Mouse (Mus musculus): ENCODE results near the gene Tcf7l2. TPM values are rescaled to one million over a fixed set of nuclear protein-coding genes. Genes with fewer than 3 reads are reported as not detected.

The Tcf7l2 gene
- polyA plus RNA-seq (2012; ENCODE audit: insufficient read depth, insufficient read length, missing spikeins) = 18.2 and 18.8 TPM in 2 replicates

DNA sequence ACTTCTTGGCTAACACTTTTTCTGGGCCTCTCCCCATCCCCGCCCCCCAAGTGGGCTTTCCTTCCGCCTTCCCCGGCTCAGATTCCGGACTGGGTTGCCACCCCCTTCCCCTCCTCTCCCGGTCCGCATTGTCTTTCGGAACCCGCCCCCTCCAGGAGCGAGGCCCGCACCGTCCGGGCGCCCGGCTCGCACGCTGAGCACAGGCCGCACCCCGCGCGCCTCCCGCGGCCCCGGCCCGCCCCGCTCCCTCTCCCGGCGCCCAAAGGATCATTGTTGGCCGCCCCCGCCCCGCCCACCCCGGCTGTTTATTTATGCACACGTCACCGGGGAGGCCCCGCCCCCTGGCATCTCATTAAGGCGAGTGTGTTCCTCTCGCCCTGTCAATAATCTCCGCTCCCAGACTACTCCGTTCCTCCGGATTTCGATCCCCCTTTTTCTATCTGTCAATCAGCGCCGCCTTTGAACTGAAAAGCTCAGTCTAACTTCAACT lies at the start of gene Tcf7l2:
Gene Tcf7l2 (plus strand): TSS at position 382 of the 490 bp plus-strand sequence.
- TF ChIP-seq POLR2A (IDR thresholded peaks at IDR 0.05; ENCODE audit: borderline replicate concordance, low read depth, low read length) (no peak), CTCF (IDR thresholded peaks at IDR 0.05; ENCODE audit: low read depth, low read length) (no peak)

DNA sequence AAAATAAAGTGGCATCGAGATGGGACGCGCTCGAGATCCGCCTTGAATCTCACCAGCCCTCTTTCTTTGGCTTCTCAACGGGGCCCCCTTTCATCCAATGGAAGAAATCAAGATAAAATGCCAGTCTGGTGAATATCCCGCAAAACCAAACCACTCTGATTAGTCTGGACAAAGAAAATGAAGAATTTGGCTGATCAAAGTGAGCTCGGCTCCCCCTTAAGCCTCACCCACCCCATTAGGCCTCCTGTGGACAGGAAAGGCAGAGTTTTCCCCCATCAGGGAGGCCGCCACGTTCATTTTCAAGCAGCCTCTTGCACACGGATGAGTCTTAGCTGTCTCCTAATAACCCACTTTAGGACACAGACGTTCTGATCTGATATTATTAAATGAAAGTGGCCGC lies 47.0 kb upstream of the Tcf7l2 start:
- Histone ChIP-seq H3K4me3 (ENCODE audit: insufficient read depth, low read length) (no peak overlapping the region), H3K27ac (ENCODE audit: insufficient read depth, low read depth, low read length) (no peak overlapping the region), H3K4me1 (ENCODE audit: control insufficient read depth, insufficient read depth, low read length) (no peaks in the 10 kb centered on the region)
- TF ChIP-seq CTCF (IDR thresholded peaks at IDR 0.05; ENCODE audit: low read depth, low read length) = no peak
- no peak for TF ChIP-seq POLR2A (IDR thresholded peaks at IDR 0.05; ENCODE audit: borderline replicate concordance, low read depth, low read length)

More for the DNA sequence above, at the start of gene Tcf7l2:
- Histone ChIP-seq H3K4me1 (ENCODE audit: control insufficient read depth, insufficient read depth, low read length) (peaks cover 6% of the 10 kb centered on the region), H3K4me3 (ENCODE audit: insufficient read depth, low read length) (peak within 1 kb of the TSS; percentile 75), H3K27ac (ENCODE audit: insufficient read depth, low read depth, low read length) (peak within 1 kb of the TSS; percentile 76)

- no peak overlapping the region for H3K4me3 ChIP-seq (ENCODE audit: insufficient read depth, low read length)
- H3K4me1 ChIP-seq (ENCODE audit: control insufficient read depth, insufficient read depth, low read length) = peaks cover 3% of the 10 kb centered on the region
- TF ChIP-seq POLR2A (IDR thresholded peaks at IDR 0.05; ENCODE audit: borderline replicate concordance, low read depth, low read length) (no peak), CTCF (IDR thresholded peaks at IDR 0.05; ENCODE audit: low read depth, low read length) (no peak)
- no peak overlapping the region for H3K27ac ChIP-seq (ENCODE audit: insufficient read depth, low read depth, low read length)
Measured at GRCm38 (mm10) chr19:55695418-55695817, 46.2 kb upstream of the Tcf7l2 start.

DNA sequence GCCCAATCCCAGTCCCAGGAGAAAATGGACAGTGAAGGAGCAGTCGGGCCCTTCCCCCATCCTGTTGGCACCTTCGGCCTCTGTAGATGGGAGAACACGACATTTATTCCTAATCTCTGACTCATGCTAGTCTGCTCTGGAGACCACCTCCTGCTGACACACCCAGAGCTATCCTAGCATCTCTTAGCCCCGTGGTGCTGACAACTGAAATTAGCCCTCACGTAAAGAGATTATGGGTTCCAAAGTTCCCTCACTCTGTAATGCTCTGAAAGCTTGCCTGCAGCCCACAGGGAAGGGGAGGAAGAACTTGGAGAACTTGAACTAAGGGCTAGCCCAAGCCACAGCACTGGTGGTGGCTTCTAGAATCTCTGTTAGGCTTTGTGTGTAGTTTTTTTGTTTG lies 42.7 kb upstream of the Tcf7l2 start:
- Histone ChIP-seq H3K4me3 (ENCODE audit: insufficient read depth, low read length) (no peak overlapping the region), H3K27ac (ENCODE audit: insufficient read depth, low read depth, low read length) (no peak overlapping the region), H3K4me1 (ENCODE audit: control insufficient read depth, insufficient read depth, low read length) (peaks cover 12% of the 10 kb centered on the region)
- TF ChIP-seq POLR2A (IDR thresholded peaks at IDR 0.05; ENCODE audit: borderline replicate concordance, low read depth, low read length) (no peak), CTCF (IDR thresholded peaks at IDR 0.05; ENCODE audit: low read depth, low read length) (no peak)

DNA sequence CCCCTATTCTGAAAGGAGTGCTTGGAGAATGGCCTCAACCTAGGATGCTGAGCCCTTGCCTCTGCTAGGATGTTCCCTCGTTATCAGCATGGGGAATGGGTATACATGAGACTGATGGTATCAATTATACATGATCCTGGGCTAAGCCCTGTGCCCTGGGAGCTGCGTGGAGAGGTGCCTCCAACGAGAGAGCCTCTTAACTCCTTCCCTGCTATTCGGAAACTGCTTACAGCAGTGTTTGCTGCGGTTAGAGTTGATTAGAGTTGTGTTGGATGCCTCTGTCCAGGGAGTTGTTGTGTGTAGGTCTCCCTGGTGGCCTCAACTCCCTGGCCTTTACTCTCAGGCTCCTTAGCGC lies 41.4 kb upstream of the Tcf7l2 start:
- no peak overlapping the region for H3K4me3 ChIP-seq (ENCODE audit: insufficient read depth, low read length)
- TF ChIP-seq CTCF (IDR thresholded peaks at IDR 0.05; ENCODE audit: low read depth, low read length) (no peak), POLR2A (IDR thresholded peaks at IDR 0.05; ENCODE audit: borderline replicate concordance, low read depth, low read length) (no peak)
- no peak overlapping the region for H3K27ac ChIP-seq (ENCODE audit: insufficient read depth, low read depth, low read length)
- peaks cover 12% of the 10 kb centered on the region for H3K4me1 ChIP-seq (ENCODE audit: control insufficient read depth, insufficient read depth, low read length)

GRCm38 (mm10) chr19:55700569-55701282 lies 40.9 kb upstream of the Tcf7l2 start:
- Histone ChIP-seq H3K4me3 (ENCODE audit: insufficient read depth, low read length) (no peak overlapping the region), H3K27ac (ENCODE audit: insufficient read depth, low read depth, low read length) (no peak overlapping the region), H3K4me1 (ENCODE audit: control insufficient read depth, insufficient read depth, low read length) (peaks cover 12% of the 10 kb centered on the region)
- TF ChIP-seq POLR2A (IDR thresholded peaks at IDR 0.05; ENCODE audit: borderline replicate concordance, low read depth, low read length) = no peak

DNA sequence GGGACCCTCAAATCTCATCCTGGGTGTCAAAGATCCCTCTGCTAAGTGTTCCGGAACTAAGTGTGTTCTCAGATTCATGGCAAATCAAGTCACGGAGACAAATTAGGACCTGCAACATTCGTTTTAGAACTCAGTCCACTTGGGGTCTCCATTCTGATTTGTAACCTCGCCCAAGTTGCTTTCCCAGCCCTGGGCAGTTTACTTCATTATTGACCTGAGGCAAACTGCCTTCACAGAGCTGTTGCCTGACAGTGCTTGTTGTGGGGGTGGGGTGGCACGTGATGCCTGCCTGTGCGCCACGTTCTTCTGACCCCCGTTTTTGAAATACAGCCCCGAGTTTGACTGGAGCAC lies 40.4 kb upstream of the Tcf7l2 start:
- no peak for TF ChIP-seq CTCF (IDR thresholded peaks at IDR 0.05; ENCODE audit: low read depth, low read length)
- TF ChIP-seq POLR2A (IDR thresholded peaks at IDR 0.05; ENCODE audit: borderline replicate concordance, low read depth, low read length) = no peak
- H3K4me1 ChIP-seq (ENCODE audit: control insufficient read depth, insufficient read depth, low read length) = peaks cover 12% of the 10 kb centered on the region
- H3K27ac ChIP-seq (ENCODE audit: insufficient read depth, low read depth, low read length) = no peak overlapping the region
- no peak overlapping the region for H3K4me3 ChIP-seq (ENCODE audit: insufficient read depth, low read length)

- TF ChIP-seq POLR2A (IDR thresholded peaks at IDR 0.05; ENCODE audit: borderline replicate concordance, low read depth, low read length) (no peak), CTCF (IDR thresholded peaks at IDR 0.05; ENCODE audit: low read depth, low read length) (no peak)
- peaks cover 12% of the 10 kb centered on the region for H3K4me1 ChIP-seq (ENCODE audit: control insufficient read depth, insufficient read depth, low read length)
- H3K27ac ChIP-seq (ENCODE audit: insufficient read depth, low read depth, low read length) = no peak overlapping the region
Measured at GRCm38 (mm10) chr19:55702081-55702480, 39.5 kb upstream of the Tcf7l2 start.

DNA sequence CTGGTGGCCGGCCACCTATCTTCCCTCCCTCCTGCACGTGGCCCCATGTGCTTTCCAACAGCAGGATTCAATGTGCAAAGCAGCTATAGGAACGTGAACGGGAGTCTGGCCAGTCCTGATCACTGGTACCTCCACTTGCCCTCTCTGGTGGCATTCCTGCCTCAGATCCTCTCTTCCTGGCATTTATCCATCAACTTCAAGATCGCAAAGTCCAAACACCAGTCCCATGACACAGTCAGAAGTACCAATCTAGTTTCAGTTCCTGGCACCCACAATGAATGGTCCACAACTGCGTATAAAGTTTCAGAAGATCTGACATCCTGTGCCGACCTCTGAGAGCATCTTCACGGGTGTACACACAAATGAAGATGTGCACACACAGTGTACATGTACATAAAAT lies 38.9 kb upstream of the Tcf7l2 start:
- H3K4me3 ChIP-seq (ENCODE audit: insufficient read depth, low read length) = no peak overlapping the region
- TF ChIP-seq CTCF (IDR thresholded peaks at IDR 0.05; ENCODE audit: low read depth, low read length) (no peak), POLR2A (IDR thresholded peaks at IDR 0.05; ENCODE audit: borderline replicate concordance, low read depth, low read length) (no peak)
- H3K4me1 ChIP-seq (ENCODE audit: control insufficient read depth, insufficient read depth, low read length) = peaks cover 12% of the 10 kb centered on the region
- no peak overlapping the region for H3K27ac ChIP-seq (ENCODE audit: insufficient read depth, low read depth, low read length)

More at GRCm38 (mm10) chr19:55702081-55702480, 39.5 kb upstream of the Tcf7l2 start:
- H3K4me3 ChIP-seq (ENCODE audit: insufficient read depth, low read length) = no peak overlapping the region

GRCm38 (mm10) chr19:55704071-55704470 lies 37.5 kb upstream of the Tcf7l2 start:
- H3K27ac ChIP-seq (ENCODE audit: insufficient read depth, low read depth, low read length) = no peak overlapping the region
- H3K4me3 ChIP-seq (ENCODE audit: insufficient read depth, low read length) = no peak overlapping the region
- TF ChIP-seq POLR2A (IDR thresholded peaks at IDR 0.05; ENCODE audit: borderline replicate concordance, low read depth, low read length) (no peak), CTCF (IDR thresholded peaks at IDR 0.05; ENCODE audit: low read depth, low read length) (no peak)
- H3K4me1 ChIP-seq (ENCODE audit: control insufficient read depth, insufficient read depth, low read length) = peaks cover 12% of the 10 kb centered on the region
